Mouse (Mus musculus): Measurements from ENCODE around the gene Abca17. TPM values are rescaled to one million over a fixed set of nuclear protein-coding genes. Genes with fewer than 3 reads are reported as not detected.
A peak's percentile ranks its signal among the peaks of the same experiment; 100 is the strongest.

Gene Abca17
- polyA plus RNA-seq, 1 experiment from 2014 or later: not detected

DNA sequence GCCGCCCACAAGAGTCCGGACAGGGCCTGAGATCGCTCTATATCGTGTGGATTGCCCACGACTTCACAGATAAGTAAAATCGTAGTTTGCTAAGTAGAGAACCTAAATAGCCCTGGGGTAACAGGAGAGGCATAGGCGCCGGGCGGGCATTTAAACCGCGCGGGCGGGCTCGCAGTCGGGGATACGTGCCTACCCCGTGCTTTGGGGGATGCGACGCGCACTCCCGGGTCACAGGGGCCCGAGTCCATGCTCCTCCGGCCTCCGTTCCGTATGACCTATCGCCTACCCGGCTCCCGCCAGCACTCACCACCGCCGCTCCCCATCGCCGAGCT, 99.9 kb downstream of the Abca17 start:
- peaks cover 17% of the 10 kb centered on the region for H3K36me3 ChIP-seq (ENCODE audit: control insufficient read depth, insufficient read depth, low read length)
- peak overlapping the region; percentile 47 for H3K4me2 ChIP-seq (replicated peaks; ENCODE audit: low read depth, low read length)
- H3K4me1 ChIP-seq (ENCODE audit: control insufficient read depth, insufficient read depth, low read length): peaks cover 10% of the 10 kb centered on the region
- ATAC-seq (ENCODE audit: insufficient number of reproducible peaks, insufficient read depth, low FRiP score, low read depth): no peak
- peak overlapping the region; percentile 36; the same call in 1 of the 2 replicates for H3K27ac ChIP-seq (ENCODE audit: low read length)
- no peaks in the 10 kb centered on the region for H3K27me3 ChIP-seq (ENCODE audit: control insufficient read depth, insufficient read depth, low read length)
- H3K9ac ChIP-seq (replicated peaks; ENCODE audit: low read depth, low read length): peak overlapping the region; percentile 83
- WGBS: 0% methylated on average over 32 of the region's 32 CpGs
- H3K4me3 ChIP-seq (ENCODE audit: low read depth, low read length): peak overlapping the region; percentile 75
- H3K9me3 ChIP-seq (ENCODE audit: control insufficient read depth, low read depth, low read length): no peaks in the 10 kb centered on the region

DNA sequence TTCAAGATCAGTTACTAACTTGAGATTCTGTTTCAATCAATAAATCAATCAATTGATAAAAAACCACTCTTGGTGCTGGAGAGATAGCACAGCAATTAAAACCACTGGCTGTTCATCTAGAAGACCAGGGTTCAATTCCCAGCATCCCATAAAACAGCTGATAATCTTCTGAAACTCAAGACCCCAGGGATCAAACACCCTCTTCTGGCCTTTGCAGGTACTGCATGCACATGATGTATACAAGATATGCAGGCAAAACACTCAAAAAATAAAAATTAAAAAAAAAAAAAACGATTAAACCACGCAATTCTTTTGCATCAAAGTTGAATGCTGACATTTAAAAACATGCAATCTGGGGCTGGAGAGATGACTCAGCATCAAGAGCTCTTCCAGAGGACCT, 102.2 kb downstream of the Abca17 start:
- Histone ChIP-seq H3K4me2 (replicated peaks; ENCODE audit: low read depth, low read length) (no peak overlapping the region), H3K27ac (ENCODE audit: low read length) (no peak overlapping the region), H3K9me3 (ENCODE audit: control insufficient read depth, low read depth, low read length) (peaks cover 4% of the 10 kb centered on the region), H3K4me1 (ENCODE audit: control insufficient read depth, insufficient read depth, low read length) (peaks cover 10% of the 10 kb centered on the region), H3K36me3 (ENCODE audit: control insufficient read depth, insufficient read depth, low read length) (peaks cover 34% of the 10 kb centered on the region), H3K9ac (replicated peaks; ENCODE audit: low read depth, low read length) (no peak overlapping the region), H3K27me3 (ENCODE audit: control insufficient read depth, insufficient read depth, low read length) (no peaks in the 10 kb centered on the region), H3K4me3 (ENCODE audit: low read depth, low read length) (no peak overlapping the region)
- 97% methylated on average over 2 of the region's 2 CpGs for WGBS
- no peak for ATAC-seq (ENCODE audit: insufficient number of reproducible peaks, insufficient read depth, low FRiP score, low read depth)

DNA sequence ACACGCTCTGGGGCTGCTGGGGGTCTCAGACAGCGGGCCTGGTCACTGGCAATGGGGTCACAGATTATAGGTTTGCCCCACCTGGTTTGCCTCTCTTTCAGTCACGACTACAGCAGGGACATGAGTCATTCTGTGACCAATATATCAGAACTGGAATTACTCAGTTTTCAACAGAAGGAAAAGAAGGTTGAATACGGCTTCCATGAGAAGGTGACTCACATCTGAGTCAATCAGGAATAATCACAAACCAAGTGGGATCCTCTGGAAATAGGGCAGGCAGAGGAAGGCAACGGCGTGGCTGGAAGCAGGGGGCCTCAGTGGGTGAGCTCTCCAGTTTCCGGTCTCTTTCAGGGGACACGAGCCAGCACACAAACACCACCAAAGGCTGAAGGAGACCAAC, 106.8 kb downstream of the Abca17 start:
- Histone ChIP-seq H3K27me3 (ENCODE audit: control insufficient read depth, insufficient read depth, low read length) (no peaks in the 10 kb centered on the region), H3K4me3 (ENCODE audit: low read depth, low read length) (no peak overlapping the region), H3K9ac (replicated peaks; ENCODE audit: low read depth, low read length) (no peak overlapping the region), H3K27ac (ENCODE audit: low read length) (no peak overlapping the region), H3K4me1 (ENCODE audit: control insufficient read depth, insufficient read depth, low read length) (no peaks in the 10 kb centered on the region), H3K4me2 (replicated peaks; ENCODE audit: low read depth, low read length) (no peak overlapping the region), H3K9me3 (ENCODE audit: control insufficient read depth, low read depth, low read length) (peaks cover 5% of the 10 kb centered on the region), H3K36me3 (ENCODE audit: control insufficient read depth, insufficient read depth, low read length) (peaks cover 78% of the 10 kb centered on the region)
- no peak for ATAC-seq (ENCODE audit: insufficient number of reproducible peaks, insufficient read depth, low FRiP score, low read depth)
- WGBS: 98% methylated on average over 8 of the region's 8 CpGs

DNA sequence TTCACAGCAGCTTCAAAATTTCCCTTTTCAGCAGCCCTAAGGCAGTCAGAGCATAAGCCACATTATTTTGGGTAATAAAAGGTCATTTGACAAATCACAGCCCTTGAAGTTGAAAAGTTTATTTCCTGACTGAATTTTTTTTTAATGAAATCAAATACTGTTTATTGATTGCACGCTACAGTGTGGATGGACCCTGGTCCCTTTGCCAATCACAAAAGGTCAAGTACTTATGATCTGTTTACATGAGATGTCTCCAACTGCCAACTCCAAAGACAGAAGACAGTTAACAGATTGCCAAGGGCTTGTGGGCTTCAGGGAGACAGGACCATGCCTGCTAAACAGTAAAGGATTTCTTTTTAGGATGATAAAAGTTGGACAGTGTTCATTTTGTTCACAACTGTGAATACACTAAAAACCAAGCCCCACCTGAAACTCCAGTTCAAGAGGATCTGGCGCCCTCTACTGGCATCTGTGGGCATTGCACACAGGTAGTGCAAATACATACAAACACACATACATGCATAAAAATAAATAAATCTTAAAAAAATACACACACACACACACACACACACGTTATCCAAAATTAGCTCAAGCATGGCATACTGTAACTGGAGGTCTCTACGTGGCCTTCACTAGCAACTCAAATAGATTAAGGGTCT, 107.4 kb downstream of the Abca17 start:
- Histone ChIP-seq H3K27me3 (ENCODE audit: control insufficient read depth, insufficient read depth, low read length) (no peaks in the 10 kb centered on the region), H3K4me2 (replicated peaks; ENCODE audit: low read depth, low read length) (no peak overlapping the region), H3K9me3 (ENCODE audit: control insufficient read depth, low read depth, low read length) (peaks cover 5% of the 10 kb centered on the region), H3K27ac (ENCODE audit: low read length) (no peak overlapping the region), H3K4me3 (ENCODE audit: low read depth, low read length) (no peak overlapping the region), H3K36me3 (ENCODE audit: control insufficient read depth, insufficient read depth, low read length) (peaks cover 80% of the 10 kb centered on the region), H3K9ac (replicated peaks; ENCODE audit: low read depth, low read length) (no peak overlapping the region), H3K4me1 (ENCODE audit: control insufficient read depth, insufficient read depth, low read length) (no peaks in the 10 kb centered on the region)
- ATAC-seq (ENCODE audit: insufficient number of reproducible peaks, insufficient read depth, low FRiP score, low read depth): no peak
- 84% methylated on average over 4 of the region's 4 CpGs for WGBS

- no peak for ATAC-seq (ENCODE audit: insufficient number of reproducible peaks, insufficient read depth, low FRiP score, low read depth)
- H3K36me3 ChIP-seq (ENCODE audit: control insufficient read depth, insufficient read depth, low read length): peaks cover 98% of the 10 kb centered on the region
- WGBS: 93% methylated on average over 7 of the region's 7 CpGs
- H3K27ac ChIP-seq (ENCODE audit: low read length): no peak overlapping the region
- H3K4me1 ChIP-seq (ENCODE audit: control insufficient read depth, insufficient read depth, low read length): no peaks in the 10 kb centered on the region
- H3K9me3 ChIP-seq (ENCODE audit: control insufficient read depth, low read depth, low read length): no peaks in the 10 kb centered on the region
- no peak overlapping the region for H3K4me2 ChIP-seq (replicated peaks; ENCODE audit: low read depth, low read length)
- H3K9ac ChIP-seq (replicated peaks; ENCODE audit: low read depth, low read length): no peak overlapping the region
- H3K27me3 ChIP-seq (ENCODE audit: control insufficient read depth, insufficient read depth, low read length): no peaks in the 10 kb centered on the region
- no peak overlapping the region for H3K4me3 ChIP-seq (ENCODE audit: low read depth, low read length)
These were observed 113.9 kb downstream of the Abca17 start for GRCm38 (mm10) chr17:24236921-24237320.

GRCm38 (mm10) chr17:24236479-24236878, 114.4 kb downstream of the Abca17 start:
- ATAC-seq (ENCODE audit: insufficient number of reproducible peaks, insufficient read depth, low FRiP score, low read depth): no peak
- 98% methylated on average over 1 of the region's 1 CpGs for WGBS
- no peak overlapping the region for H3K4me2 ChIP-seq (replicated peaks; ENCODE audit: low read depth, low read length)
- no peaks in the 10 kb centered on the region for H3K4me1 ChIP-seq (ENCODE audit: control insufficient read depth, insufficient read depth, low read length)
- no peak overlapping the region for H3K4me3 ChIP-seq (ENCODE audit: low read depth, low read length)
- H3K36me3 ChIP-seq (ENCODE audit: control insufficient read depth, insufficient read depth, low read length): peaks cover 98% of the 10 kb centered on the region
- H3K27me3 ChIP-seq (ENCODE audit: control insufficient read depth, insufficient read depth, low read length): no peaks in the 10 kb centered on the region
- H3K9ac ChIP-seq (replicated peaks; ENCODE audit: low read depth, low read length): no peak overlapping the region
- no peak overlapping the region for H3K27ac ChIP-seq (ENCODE audit: low read length)
- no peaks in the 10 kb centered on the region for H3K9me3 ChIP-seq (ENCODE audit: control insufficient read depth, low read depth, low read length)

GRCm38 (mm10) chr17:24227941-24228340, 122.9 kb downstream of the Abca17 start:
- Histone ChIP-seq H3K4me3 (ENCODE audit: low read depth, low read length) (no peak overlapping the region), H3K36me3 (ENCODE audit: control insufficient read depth, insufficient read depth, low read length) (peaks cover 82% of the 10 kb centered on the region), H3K4me1 (ENCODE audit: control insufficient read depth, insufficient read depth, low read length) (no peaks in the 10 kb centered on the region), H3K27me3 (ENCODE audit: control insufficient read depth, insufficient read depth, low read length) (no peaks in the 10 kb centered on the region), H3K9me3 (ENCODE audit: control insufficient read depth, low read depth, low read length) (no peaks in the 10 kb centered on the region), H3K4me2 (replicated peaks; ENCODE audit: low read depth, low read length) (no peak overlapping the region), H3K27ac (ENCODE audit: low read length) (no peak overlapping the region), H3K9ac (replicated peaks; ENCODE audit: low read depth, low read length) (no peak overlapping the region)
- WGBS: 81% methylated on average over 7 of the region's 7 CpGs
- ATAC-seq (ENCODE audit: insufficient number of reproducible peaks, insufficient read depth, low FRiP score, low read depth): no peak

DNA sequence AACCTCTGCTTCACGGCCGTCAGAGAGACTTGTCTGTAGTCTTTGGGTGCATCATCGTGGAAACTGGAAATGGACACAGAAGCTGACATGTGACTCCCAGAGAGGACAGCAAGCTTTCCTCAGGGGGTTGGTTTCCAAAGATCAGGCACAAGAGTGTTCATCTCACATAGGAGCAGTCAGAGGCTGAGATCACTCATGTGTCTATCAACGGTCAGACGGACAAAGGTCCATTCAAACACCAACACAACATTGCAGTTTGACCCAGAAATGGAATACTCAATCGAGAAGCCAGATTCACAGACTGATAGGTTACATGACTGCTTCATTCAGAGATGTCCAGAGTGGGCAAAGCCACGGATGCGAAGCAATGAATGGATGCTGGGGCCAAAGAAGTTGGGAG, 124.1 kb downstream of the Abca17 start:
- ATAC-seq (ENCODE audit: insufficient number of reproducible peaks, insufficient read depth, low FRiP score, low read depth): no peak
- no peaks in the 10 kb centered on the region for H3K27me3 ChIP-seq (ENCODE audit: control insufficient read depth, insufficient read depth, low read length)
- no peaks in the 10 kb centered on the region for H3K9me3 ChIP-seq (ENCODE audit: control insufficient read depth, low read depth, low read length)
- H3K4me1 ChIP-seq (ENCODE audit: control insufficient read depth, insufficient read depth, low read length): no peaks in the 10 kb centered on the region
- WGBS: 92% methylated on average over 8 of the region's 8 CpGs
- no peak overlapping the region for H3K27ac ChIP-seq (ENCODE audit: low read length)
- H3K9ac ChIP-seq (replicated peaks; ENCODE audit: low read depth, low read length): no peak overlapping the region
- no peak overlapping the region for H3K4me2 ChIP-seq (replicated peaks; ENCODE audit: low read depth, low read length)
- no peak overlapping the region for H3K4me3 ChIP-seq (ENCODE audit: low read depth, low read length)
- H3K36me3 ChIP-seq (ENCODE audit: control insufficient read depth, insufficient read depth, low read length): peaks cover 75% of the 10 kb centered on the region

GRCm38 (mm10) chr17:24225851-24226250, 125.0 kb downstream of the Abca17 start:
- Histone ChIP-seq H3K27ac (ENCODE audit: low read length) (no peak overlapping the region), H3K4me2 (replicated peaks; ENCODE audit: low read depth, low read length) (no peak overlapping the region), H3K9me3 (ENCODE audit: control insufficient read depth, low read depth, low read length) (no peaks in the 10 kb centered on the region), H3K4me3 (ENCODE audit: low read depth, low read length) (no peak overlapping the region), H3K36me3 (ENCODE audit: control insufficient read depth, insufficient read depth, low read length) (peaks cover 69% of the 10 kb centered on the region), H3K27me3 (ENCODE audit: control insufficient read depth, insufficient read depth, low read length) (no peaks in the 10 kb centered on the region), H3K4me1 (ENCODE audit: control insufficient read depth, insufficient read depth, low read length) (no peaks in the 10 kb centered on the region), H3K9ac (replicated peaks; ENCODE audit: low read depth, low read length) (no peak overlapping the region)
- peak; percentile 38; the same call in 1 of the 2 replicates for ATAC-seq (ENCODE audit: insufficient number of reproducible peaks, insufficient read depth, low FRiP score, low read depth)
- WGBS: 92% methylated on average over 5 of the region's 5 CpGs

Measured in stomach, embryonic 14.5 days (tissue).